Mouse (Mus musculus) G1E-ER4 (cell line): Measurements from ENCODE around the gene Rrp8. TPM values are rescaled to one million over a fixed set of nuclear protein-coding genes. Genes with fewer than 3 reads are reported as not detected.

Source experiments
- GATA1 ChIP-seq: IDR thresholded peaks from one replicate; pipeline ENCODE4 v1.8.0; 2012; ENCODE audit warnings: low read length, inconsistent platforms
- polyA plus RNA-seq: library from polyadenylated mRNA; stranded (reverse); fragments of >175 nt; gene quantifications from 2 replicates; pipeline ENCODE4 v1.2.3, GENCODE M21; 2012

Rrp8 gene
- polyA plus RNA-seq, 1 experiment: 26.5 TPM

GRCm38 (mm10) chr7:105728701-105729428, 8.3 kb downstream of the Rrp8 start:
- no peak for TF ChIP-seq GATA1

GRCm38 (mm10) chr7:105726980-105727325, 10.2 kb downstream of the Rrp8 start:
- no peak for TF ChIP-seq GATA1

- no peak for TF ChIP-seq GATA1
Measured at GRCm38 (mm10) chr7:105726144-105726979, 10.8 kb downstream of the Rrp8 start.

DNA sequence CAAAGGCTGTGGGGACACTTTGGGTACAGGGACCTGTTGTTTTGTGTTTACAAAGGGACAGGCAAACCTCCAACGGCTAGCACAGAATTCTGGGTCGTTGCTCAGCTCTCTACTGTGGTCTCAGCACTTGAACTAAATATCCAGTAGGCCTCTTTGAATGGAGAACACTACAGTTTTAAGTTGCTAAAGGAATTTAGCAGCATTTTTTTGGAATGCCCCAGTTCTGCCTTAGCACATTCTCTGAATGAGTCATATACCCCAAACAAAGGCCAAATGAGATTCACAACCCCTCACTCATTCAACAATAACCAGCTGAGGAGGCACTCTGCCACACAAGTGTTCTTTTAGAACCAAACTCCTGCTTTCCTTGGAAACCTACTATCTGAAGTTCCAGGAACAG, 15.3 kb downstream of the Rrp8 start:
- TF ChIP-seq GATA1: no peak

DNA sequence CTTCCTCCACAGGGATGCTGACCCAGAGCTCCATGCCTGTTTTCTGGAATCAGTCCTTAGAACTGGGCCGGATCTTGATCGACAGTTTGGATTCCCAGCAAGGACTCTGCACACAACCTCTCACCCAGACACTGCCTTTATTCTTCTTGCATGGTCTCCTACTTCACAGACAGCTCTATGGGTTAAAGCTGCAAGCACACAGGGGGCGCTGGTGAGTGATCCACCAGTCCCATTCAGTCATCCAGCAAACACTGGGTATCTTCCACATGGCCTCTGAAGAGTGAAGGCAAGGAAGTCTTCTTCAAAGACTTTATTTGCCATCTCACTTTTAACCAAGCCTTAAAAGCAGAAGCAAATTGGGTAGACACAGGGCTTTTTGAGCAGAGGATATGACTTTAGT, 21.8 kb downstream of the Rrp8 start:
- no peak for TF ChIP-seq GATA1

- no peak for TF ChIP-seq GATA1
Measured at GRCm38 (mm10) chr7:105708733-105709132, 28.5 kb downstream of the Rrp8 start.

DNA sequence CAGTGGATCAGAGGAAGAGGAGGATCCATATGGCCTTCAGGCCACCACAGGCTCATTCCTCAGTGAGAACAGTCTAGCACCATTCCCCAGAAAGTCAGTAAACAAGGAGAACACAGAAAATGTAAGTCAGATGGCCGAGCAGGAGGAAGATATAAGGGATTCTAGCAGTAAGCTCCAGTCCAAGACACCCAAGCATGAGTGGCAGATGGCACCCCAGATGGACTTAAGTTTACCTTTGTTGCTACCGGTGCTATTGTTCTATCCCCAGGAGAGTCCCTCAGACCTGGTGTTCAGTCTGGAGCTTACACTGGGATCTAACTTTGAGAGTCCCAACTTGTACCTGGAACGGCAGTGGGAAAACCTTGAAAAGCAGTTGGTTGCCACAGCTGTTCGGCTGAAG, 33.4 kb downstream of the Rrp8 start:
- no peak for TF ChIP-seq GATA1

GRCm38 (mm10) chr7:105703184-105703583, 34.0 kb downstream of the Rrp8 start:
- no peak for TF ChIP-seq GATA1

DNA sequence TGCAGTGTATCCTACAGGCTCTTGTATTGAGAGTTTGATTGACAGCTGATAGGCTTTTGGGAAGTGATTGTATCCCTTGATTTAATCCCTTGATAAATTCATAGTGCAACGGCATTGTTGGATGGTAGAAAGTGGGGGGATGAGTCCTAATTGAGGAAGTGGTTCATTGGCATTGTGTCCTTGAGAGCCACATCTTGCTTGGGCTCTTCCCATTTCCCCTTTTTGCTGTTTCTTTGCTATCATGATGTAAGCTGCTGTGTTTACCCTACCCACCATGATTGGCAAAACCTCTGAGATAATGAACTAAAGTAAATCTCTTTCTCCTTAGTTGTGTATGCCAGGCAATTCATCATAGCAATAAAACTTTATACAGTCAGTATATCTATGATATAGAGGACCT, 46.3 kb downstream of the Rrp8 start:
- TF ChIP-seq GATA1: no peak

GRCm38 (mm10) chr7:105685541-105686197, 51.5 kb downstream of the Rrp8 start:
- no peak for TF ChIP-seq GATA1

Other genes starting within 250 kb of the Rrp8 start
- 21.0 and 24.4 TPM in 2 replicates for gene Smpd1, start 183.0 kb downstream of the Rrp8 start, polyA plus RNA-seq
- 0.05 TPM in 1 of 2 replicates, not detected in the other for gene Apbb1, start 155.7 kb downstream of the Rrp8 start, polyA plus RNA-seq
- gene Hpx, start 137.2 kb downstream of the Rrp8 start, polyA plus RNA-seq: not detected in 2 replicates
- 8.4 and 8.6 TPM in 2 replicates for gene Trim3, start 103.8 kb downstream of the Rrp8 start, polyA plus RNA-seq
- 339 and 340 TPM in 2 replicates for gene Timm10b, start 97.3 kb downstream of the Rrp8 start, polyA plus RNA-seq
- gene Arfip2, start 97.0 kb downstream of the Rrp8 start, polyA plus RNA-seq: 54.8 and 69.6 TPM in 2 replicates
- gene Gm45799, start 96.8 kb downstream of the Rrp8 start, polyA plus RNA-seq: 49.4 and 234 TPM in 2 replicates
- not detected in 2 replicates for gene Dnhd1, start 86.6 kb downstream of the Rrp8 start, polyA plus RNA-seq
- 25.1 and 28.4 TPM in 2 replicates for gene Ilk, start 793 bp downstream of the Rrp8 start, polyA plus RNA-seq
- gene Taf10, start 7.0 kb upstream of the Rrp8 start, polyA plus RNA-seq: 377 and 536 TPM in 2 replicates
- gene Tpp1, start 14.8 kb upstream of the Rrp8 start, polyA plus RNA-seq: 36.5 and 56.7 TPM in 2 replicates
- gene Dchs1, start 50.3 kb upstream of the Rrp8 start, polyA plus RNA-seq: not detected in 2 replicates
- 208 and 243 TPM in 2 replicates for gene Mrpl17, start 73.7 kb upstream of the Rrp8 start, polyA plus RNA-seq
- gene Gm4070, start 216.6 kb upstream of the Rrp8 start, polyA plus RNA-seq: not detected in 2 replicates